13 mouse cellular contexts compared by ENCODE assay signal in the genomic region with DNA sequence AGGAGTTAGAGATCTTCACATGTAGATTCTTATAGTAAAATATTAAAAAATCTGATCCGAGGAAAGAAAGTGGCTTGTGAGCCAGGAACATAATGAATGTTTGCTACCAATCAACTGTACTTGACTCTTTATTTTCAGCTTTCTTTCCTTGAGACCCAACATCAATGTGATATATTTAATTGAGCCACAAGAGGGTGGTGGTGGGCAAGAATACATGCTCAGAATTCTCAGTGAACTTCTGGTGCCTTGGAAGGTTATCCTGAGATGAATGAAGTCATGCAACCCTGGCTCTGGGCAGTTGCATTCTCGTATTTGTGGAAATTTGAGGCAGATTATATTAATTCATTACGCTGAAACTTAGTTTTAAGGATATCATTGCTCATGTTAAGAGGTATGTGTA. TPM values are rescaled to one million over a fixed set of nuclear protein-coding genes. Genes with fewer than 3 reads are reported as not detected.
DNase-seq lines count a peak whose midpoint lies in the region; ATAC-seq lines count a peak whose summit lies in the region.
"Had no signal": no experiment of that assay in that cellular context is flagged by ENCODE, and none has a peak within 500 bp of the region (broad histone marks: within the 10 kb centered on the region; RNA-seq: fewer than 3 reads in every experiment).

No protein-coding gene starts in this region.

- ATAC-seq in CD4-positive, CD25-positive, alpha-beta regulatory T cell, adult 4 months, result no peak
- no peak for ATAC-seq in cerebellum, adult (ENCODE audit: insufficient number of reproducible peaks, low FRiP score, low TSS enrichment)

- DNase-seq in CD4-positive, CD25-positive, alpha-beta regulatory T cell, adult 2 months (ENCODE audit: low read depth, low spot score), result peak; percentile 60
- peak; percentile 13 for DNase-seq in layer of hippocampus, adult 11-12 months (ENCODE audit: low spot score)
- DNase-seq in layer of hippocampus, adult 8-10 months (ENCODE audit: low spot score in 2 of 2), result no peak
- peak; percentile 25 for DNase-seq in thymus, postnatal 25 days
- DNase-seq in thymus, postnatal 4 days, result no peak
- DNase-seq in spleen, postnatal 10 days (ENCODE audit: low spot score in 2 of 2), result no peak
- DNase-seq: adrenal gland, adult 2 months; cerebellum, adult 9-11 months; right cerebral cortex, postnatal 4 days had no signal

RNA-seq across cellular contexts. Expression of gene Ms4a7, which starts 15.9 kb away (rescaled TPM):
- not detected for polyA plus RNA-seq in CD4-positive, CD25-positive, alpha-beta regulatory T cell, adult 4 months (2017; shearing (Covaris generic))
- total RNA-seq in layer of hippocampus, adult 8-10 months (2022), result under 1 TPM in 2 of 4 experiments, not detected in 2; 0.18 to 0.50 TPM

RNA-seq across cellular contexts. Expression of gene Ms4a4a, which starts 23.4 kb away (rescaled TPM):
- 1 to 10 TPM in 1 of 2 experiments, under 1 TPM in 1; 0.84 to 1.8 TPM for polyA plus RNA-seq in CD4-positive, CD25-positive, alpha-beta regulatory T cell, adult 4 months (2017; shearing (Covaris generic))
- total RNA-seq in layer of hippocampus, adult 8-10 months (2022), result 1 to 10 TPM in 1 of 4 experiments, under 1 TPM in 3; 0.47 to 1.1 (median 0.67) TPM
- polyA plus RNA-seq: liver, adult 2 months had no signal

RNA-seq across cellular contexts. Expression of gene Ms4a14, which starts 37.6 kb away (rescaled TPM):
- polyA plus RNA-seq in CD4-positive, CD25-positive, alpha-beta regulatory T cell, adult 4 months (2017; shearing (Covaris generic)), result not detected
- under 1 TPM in 1 of 4 experiments, not detected in 3; 0.10 TPM for total RNA-seq in layer of hippocampus, adult 8-10 months (2022)
- total RNA-seq: liver, adult 2 months had no signal
- polyA plus RNA-seq: heart, embryonic 11.5 days; liver, adult 2 months had no signal

RNA-seq across cellular contexts. Expression of gene Ms4a4c, which starts 52.7 kb away (rescaled TPM):
- 10 to 100 TPM; 61.4 to 84.8 TPM for polyA plus RNA-seq in CD4-positive, CD25-positive, alpha-beta regulatory T cell, adult 4 months (2017; shearing (Covaris generic))
- under 1 TPM in 1 of 4 experiments, not detected in 3; 0.82 TPM for total RNA-seq in layer of hippocampus, adult 8-10 months (2022)
- polyA plus RNA-seq: heart, embryonic 11.5 days had no signal

Comparison
In these comparisons a context has a peak if more than half of its experiments do, and no peak if none do; other contexts are left out.
1. DNase-seq: peak in CD4-positive, CD25-positive, alpha-beta regulatory T cell, adult 2 months (single experiment), layer of hippocampus, adult 11-12 months (single experiment) and thymus, postnatal 25 days (single experiment); none in layer of hippocampus, adult 8-10 months (0 of 2), thymus, postnatal 4 days (single experiment) and spleen, postnatal 10 days (0 of 2).